Mouse (Mus musculus) Patski (cell line): ENCODE data around the gene Tmem150b. TPM values are rescaled to one million over a fixed set of nuclear protein-coding genes. Genes with fewer than 3 reads are reported as not detected.

Source experiments
- ATAC-seq: fragments of 100-300 bp; one replicate; pipeline ENCODE4 v1.8.0; 2021
- CTCF ChIA-PET: fragments of 350-600 bp; sonication (Branson Sonifier 250); formaldehyde crosslinking; loops from one replicate; lab custom pipeline; 2022; ENCODE audit warnings: inconsistent platforms; lab: Charles Lee
- POLR2A ChIA-PET: fragments of 350-600 bp; sonication (Branson Sonifier 250); formaldehyde crosslinking; loops from one replicate; lab custom pipeline; 2022; ENCODE audit warnings: antibody characterized with exemption, inconsistent platforms; lab: Charles Lee
- DNase-seq: peaks from one replicate; pipeline ENCODE4 v3.0.0-alpha.2; 2011; ENCODE audit warnings: low read depth, low spot score
- H3K27me3 ChIP-seq: fragments of 371-371 bp; one replicate; pipeline ENCODE4 v1.5.1; 2021
- CTCF ChIP-seq: fragments of 100-300 bp; IDR thresholded peaks from one replicate; pipeline ENCODE4 v1.5.1; 2021
- in situ Hi-C: fragments of 300-500 bp; cut with MboI; formaldehyde crosslinking; loops from 3 replicates; pipeline ENCODE4 v1.11.1; 2018; ENCODE audit warnings: low pct_unique_long_range_greater_than_20kb, mixed read lengths
- polyA plus RNA-seq: library from polyadenylated mRNA; unstranded; gene quantifications from one replicate; pipeline ENCODE4 v1.2.3, GENCODE M21; 2021

Tmem150b gene
- polyA plus RNA-seq, 1 experiment from 2014 or later = 0.14 TPM

DNA sequence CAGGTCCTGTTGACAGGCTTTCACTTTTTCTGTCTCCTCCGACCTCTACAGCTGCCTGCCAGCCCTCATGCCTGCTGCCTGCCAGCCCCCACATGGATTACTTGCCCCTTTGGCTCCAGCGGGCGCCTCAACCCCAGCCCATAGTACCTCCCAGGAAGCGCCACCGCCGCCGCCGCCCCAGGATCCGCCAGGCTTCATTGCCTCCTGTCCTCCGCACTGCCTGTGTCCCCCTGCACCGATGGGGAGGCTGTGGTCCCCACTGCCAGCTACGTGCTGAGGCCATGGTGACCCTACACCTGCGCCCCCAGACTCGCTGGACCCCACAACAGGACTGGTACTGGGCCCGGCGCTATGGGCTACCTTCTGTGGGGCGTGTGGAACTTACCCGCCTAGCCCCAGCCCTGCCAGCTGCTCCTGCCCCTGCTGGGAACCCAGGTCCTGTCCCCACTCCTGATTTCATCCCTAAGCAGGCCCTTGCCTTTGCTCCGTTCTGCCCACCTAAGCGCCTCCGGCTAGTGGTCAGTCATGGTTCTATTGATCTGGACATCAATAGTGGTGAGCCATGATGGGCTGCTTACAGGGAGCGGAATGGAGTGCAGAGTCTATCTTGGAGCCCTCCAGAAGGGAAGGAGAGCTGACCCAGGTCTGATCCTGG lies 21.4 kb upstream of the Tmem150b start:
- ATAC-seq (no peak), DNase-seq (no peak)
- no peak for TF ChIP-seq CTCF
- ChIA-PET POLR2A (no interaction called here), CTCF (interaction anchor here (1.5 kb wide), 1 partner anchor 35 kb away, joined by 3 read pairs; no protein-coding TSS in a partner anchor)
- H3K27me3 ChIP-seq = no peaks in the 10 kb centered on the region
- in situ Hi-C loops = no loop called here

DNA sequence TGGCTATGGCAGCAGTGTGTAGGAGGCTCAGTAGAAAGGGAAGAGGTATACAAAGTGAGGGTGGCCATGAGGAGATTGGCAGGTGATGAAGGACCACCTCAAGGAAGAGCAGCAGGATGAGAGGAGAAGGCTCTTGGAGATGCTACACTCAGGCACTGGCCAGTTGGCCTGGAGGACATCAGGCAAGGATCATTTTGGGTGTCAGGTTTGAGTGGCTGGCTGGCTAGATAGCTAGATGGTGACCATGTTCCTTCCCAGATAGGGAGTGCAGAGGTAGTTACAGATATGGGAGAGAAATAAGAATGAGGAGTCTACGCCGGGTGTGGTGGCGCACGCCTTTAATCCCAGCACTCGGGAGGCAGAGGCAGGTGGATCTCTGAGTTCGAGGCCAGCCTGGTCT lies 19.8 kb upstream of the Tmem150b start:
- in situ Hi-C loops = no loop called here
- DNase-seq = no peak
- no peak for TF ChIP-seq CTCF
- POLR2A ChIA-PET = interaction anchor here (1.4 kb wide), 1 partner anchor 34 kb away, joined by 5 read pairs; no protein-coding TSS in a partner anchor
- no peak for ATAC-seq
- CTCF ChIA-PET = interaction anchor here (1.5 kb wide), 1 partner anchor 37 kb away, joined by 3 read pairs; no protein-coding TSS in a partner anchor
- no peaks in the 10 kb centered on the region for H3K27me3 ChIP-seq

DNA sequence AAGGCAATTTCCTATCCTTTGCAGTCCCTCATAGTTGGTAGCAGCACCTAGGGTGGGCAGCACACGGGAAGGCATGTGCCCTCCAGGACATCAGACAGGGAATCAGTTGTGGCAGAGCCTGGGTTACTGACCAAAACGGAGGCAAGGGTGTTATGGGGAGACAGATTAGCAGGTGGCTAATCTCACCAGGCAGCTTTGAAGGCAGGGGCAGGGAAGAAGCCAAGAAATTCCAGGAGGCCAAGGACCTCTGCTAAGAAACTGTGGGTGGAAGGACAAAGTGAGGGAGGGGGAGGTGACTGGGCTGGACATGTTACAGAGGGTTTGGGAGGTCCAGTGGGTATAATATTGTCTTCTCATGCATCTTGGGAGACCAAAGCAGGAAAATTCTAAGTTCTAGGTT lies 18.3 kb upstream of the Tmem150b start:
- no peak for TF ChIP-seq CTCF
- ChIA-PET CTCF (no interaction called here), POLR2A (interaction anchor here (1.5 kb wide), 1 partner anchor 10 kb away, joined by 3 read pairs; no protein-coding TSS in a partner anchor)
- DNase-seq (no peak), ATAC-seq (no peak)
- H3K27me3 ChIP-seq = no peaks in the 10 kb centered on the region
- in situ Hi-C loops = no loop called here

DNA sequence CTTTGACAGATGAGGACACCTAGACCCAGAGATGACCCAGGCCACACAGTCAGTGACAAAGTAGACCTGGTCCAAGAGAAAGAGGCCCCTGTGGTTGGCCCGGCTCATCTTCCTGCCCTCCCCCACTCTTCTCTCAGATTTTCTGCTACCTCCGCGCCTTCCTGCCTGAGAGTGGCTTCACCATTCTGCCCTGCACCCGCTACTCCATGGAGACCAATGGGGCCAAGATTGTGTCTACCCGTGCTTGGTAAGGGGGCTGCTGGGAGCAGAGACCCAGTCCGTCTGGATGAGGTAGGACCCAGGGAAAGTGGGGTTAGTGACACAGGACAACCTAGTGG lies 17.4 kb upstream of the Tmem150b start:
- no peak for DNase-seq
- H3K27me3 ChIP-seq = no peaks in the 10 kb centered on the region
- ChIA-PET POLR2A (interaction anchor here (0.5 to 1.5 kb wide), 2 partner anchors 11 to 173 kb away, joined by 3 to 4 read pairs; no protein-coding TSS in a partner anchor), CTCF (no interaction called here)
- ATAC-seq = no peak
- in situ Hi-C loops = no loop called here
- no peak for TF ChIP-seq CTCF

DNA sequence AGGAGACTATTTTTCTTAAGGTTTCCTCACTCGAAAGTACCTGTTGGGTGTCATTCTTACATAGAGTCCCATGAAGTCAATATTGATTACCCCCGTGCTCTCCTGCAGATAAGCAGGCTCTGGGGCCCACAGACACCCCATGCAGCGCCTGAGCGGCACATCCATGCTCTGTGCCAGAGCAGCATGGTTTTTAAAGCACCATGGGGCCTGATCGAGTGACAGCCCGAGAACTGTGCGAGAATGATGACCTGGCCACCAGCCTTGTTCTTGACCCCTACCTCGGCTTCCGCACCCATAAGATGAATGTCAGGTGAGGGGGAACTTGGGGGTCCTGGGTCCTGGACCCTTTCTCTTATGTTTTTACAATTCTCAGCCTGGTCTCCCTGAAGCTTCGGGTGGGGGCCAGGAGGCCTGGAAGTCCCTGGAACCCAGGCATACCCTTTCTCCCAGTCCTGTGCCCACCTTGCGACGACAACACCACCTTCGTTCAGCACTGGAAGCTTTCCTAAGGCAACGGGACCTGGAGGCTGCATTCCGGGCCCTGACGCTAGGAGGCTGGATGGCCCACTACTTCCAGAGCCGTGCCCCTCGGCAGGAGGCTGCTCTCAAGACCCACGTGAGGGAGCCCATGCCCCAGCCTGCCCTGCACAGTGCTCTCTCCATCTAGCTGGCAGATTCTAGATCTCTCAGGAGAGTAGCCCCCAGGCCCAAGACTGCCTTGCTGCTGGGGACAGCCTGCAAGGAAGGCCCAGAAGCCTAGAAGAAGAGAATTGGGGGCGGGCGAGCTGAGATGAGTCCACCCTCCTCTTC lies 16.8 kb upstream of the Tmem150b start:
- no peaks in the 10 kb centered on the region for H3K27me3 ChIP-seq
- no peak for TF ChIP-seq CTCF
- ATAC-seq = no peak
- ChIA-PET CTCF (no interaction called here), POLR2A (interaction anchor here (0.5 to 1.5 kb wide), 5 partner anchors 11 to 174 kb away, joined by 3 to 5 read pairs (median 4); partner anchors contain the start of genes Cox6b2, Rpl28 and Tmem238)
- DNase-seq = no peak
- in situ Hi-C loops = no loop called here

DNA sequence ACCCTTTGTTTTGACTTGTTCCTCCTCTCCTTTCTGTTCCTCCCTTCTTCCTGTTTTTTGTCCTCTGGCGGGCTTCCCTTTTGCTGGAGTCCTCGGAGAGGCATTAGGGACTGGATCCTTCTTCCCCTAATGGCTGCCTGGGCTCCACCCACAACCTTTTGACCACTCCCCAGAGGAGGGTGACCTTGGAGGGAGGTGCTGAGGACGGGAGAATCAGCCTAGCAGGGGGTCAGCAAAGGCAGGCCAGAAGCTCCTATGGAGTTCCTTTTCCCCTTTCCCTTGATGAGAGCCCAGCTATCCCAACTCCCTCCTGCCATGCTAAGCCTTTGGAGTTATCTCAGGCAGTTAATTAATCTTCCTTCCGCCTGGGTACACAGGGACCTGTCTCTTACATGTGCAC lies 16.1 kb upstream of the Tmem150b start:
- ChIA-PET POLR2A (interaction anchor here (0.8 to 1.3 kb wide), 4 partner anchors 11 to 52 kb away, joined by 3 to 7 read pairs (median 4); partner anchors contain the start of genes Cox6b2, Rpl28 and Tmem238), CTCF (no interaction called here)
- in situ Hi-C loops = no loop called here
- ATAC-seq (no peak), DNase-seq (peak; percentile 22)
- H3K27me3 ChIP-seq = no peaks in the 10 kb centered on the region
- no peak for TF ChIP-seq CTCF

DNA sequence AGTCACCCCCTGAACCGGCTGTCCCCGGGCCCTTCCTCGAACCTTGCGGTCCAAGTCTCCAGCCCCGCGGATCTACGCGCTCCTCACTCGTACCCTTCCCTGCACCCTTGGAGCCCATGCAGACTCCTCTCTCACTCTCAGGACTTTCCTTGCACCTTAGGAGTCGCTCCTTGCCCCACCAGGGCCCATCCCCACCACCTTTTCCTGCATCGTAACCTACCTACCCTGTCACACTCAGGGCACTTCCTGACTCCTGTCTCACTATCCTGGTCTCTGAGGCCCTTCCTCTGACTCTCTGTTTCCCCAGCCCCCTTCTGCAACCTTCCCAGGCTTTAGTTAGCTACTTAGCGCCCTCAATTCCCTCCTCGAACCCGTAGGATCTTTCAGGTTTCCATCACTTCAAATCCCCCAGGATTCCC lies 15.3 kb upstream of the Tmem150b start:
- ChIA-PET POLR2A (interaction anchor here (1.3 kb wide), 1 partner anchor 52 kb away, joined by 3 read pairs; the partner anchor contains the start of gene Rpl28), CTCF (interaction anchor here (1.4 to 1.7 kb wide), 2 partner anchors 28 to 38 kb away, joined by 3 read pairs; no protein-coding TSS in a partner anchor)
- ATAC-seq (no peak), DNase-seq (no peak)
- no peak for TF ChIP-seq CTCF
- in situ Hi-C loops = no loop called here
- H3K27me3 ChIP-seq = no peaks in the 10 kb centered on the region

DNA sequence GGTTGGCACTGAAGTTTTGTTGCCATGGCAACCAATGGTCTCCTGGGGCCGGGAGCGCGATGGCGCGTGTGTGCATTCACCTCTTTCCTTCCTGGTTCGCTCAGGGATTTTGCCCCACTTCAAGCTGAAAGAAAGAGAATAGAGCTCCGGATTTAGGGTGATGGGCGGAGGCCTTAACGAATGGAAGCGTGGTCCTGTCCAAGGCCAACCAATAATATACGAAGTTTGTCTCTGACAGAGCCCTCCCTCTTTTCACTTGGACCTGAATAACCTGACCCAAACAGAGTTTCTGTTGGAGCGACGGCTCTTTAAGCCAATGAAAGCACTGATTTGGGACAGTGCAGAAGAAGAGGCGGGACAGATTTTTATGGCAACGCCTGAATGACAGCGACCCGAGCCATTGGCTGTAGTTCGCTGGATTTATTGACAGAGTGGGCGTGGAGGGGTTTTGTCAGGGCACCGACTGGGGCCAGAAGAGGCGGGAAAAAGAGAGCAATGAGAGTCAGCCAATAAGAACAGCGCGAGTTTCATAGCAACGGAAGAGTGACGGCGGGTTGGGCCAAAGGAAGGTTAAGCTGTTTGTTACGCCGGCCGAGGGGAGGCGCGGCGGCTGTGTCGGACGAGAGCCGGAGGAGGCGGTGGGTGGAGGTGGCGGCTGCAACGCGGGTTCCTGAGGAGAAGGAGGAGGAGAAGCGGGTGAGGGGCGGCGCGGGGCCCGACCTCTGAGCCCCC lies 14.7 kb upstream of the Tmem150b start, which contains the start of gene Kmt5c:
Kmt5c (plus strand) TSS at position 572 of the 732 bp plus-strand sequence.
- in situ Hi-C loops = loop anchor here (10.0 kb wide), 1 partner anchor 55 kb away; the partner anchor contains the start of gene Rpl28

DNA sequence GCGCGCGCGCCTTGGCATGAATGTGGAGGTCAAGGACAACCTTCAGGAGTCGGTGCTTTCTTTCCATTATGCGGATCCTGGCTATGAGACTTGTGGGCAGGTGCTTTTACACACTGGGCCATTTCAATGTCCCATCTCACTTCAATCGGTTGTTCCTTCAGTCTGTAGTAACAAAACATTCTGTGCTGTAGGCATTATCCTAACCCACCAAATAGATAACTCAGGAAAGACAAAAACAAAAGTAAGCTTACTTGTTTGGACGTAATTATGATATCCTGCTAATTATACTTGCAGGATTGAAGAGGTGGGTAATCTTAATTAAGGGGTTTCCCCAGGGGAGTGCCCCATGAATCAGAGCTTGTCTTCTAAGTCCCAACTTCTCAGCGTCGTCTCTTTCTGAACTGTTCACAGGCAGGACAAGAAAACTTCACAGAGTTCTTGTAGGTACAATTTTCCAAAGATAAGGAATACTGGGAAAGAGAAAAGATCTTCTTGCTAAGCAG lies 14.0 kb upstream of the Tmem150b start:
- no peak for ATAC-seq
- in situ Hi-C loops = loop anchor here (10.0 kb wide), 1 partner anchor 56 kb away; the partner anchor contains the start of gene Rpl28

More for the DNA sequence above, 14.7 kb upstream of the Tmem150b start, which contains the start of gene Kmt5c:
- DNase-seq = peak; percentile 100
- ChIA-PET CTCF (interaction anchor here (1.4 to 1.7 kb wide), 3 partner anchors 27 to 49 kb away, joined by 3 to 4 read pairs (median 3); no protein-coding TSS in a partner anchor), POLR2A (interaction anchor here (1.3 kb wide), 1 partner anchor 53 kb away, joined by 3 read pairs; the partner anchor contains the start of gene Rpl28)
- no peaks in the 10 kb centered on the region for H3K27me3 ChIP-seq
- ATAC-seq = peak; percentile 96
- no peak for TF ChIP-seq CTCF

More for the DNA sequence above, 14.0 kb upstream of the Tmem150b start:
- no peak for TF ChIP-seq CTCF
- POLR2A ChIA-PET = interaction anchor here (0.6 to 1.3 kb wide), 3 partner anchors 12 to 53 kb away, joined by 3 read pairs; partner anchors contain the start of gene Rpl28
- DNase-seq = no peak
- CTCF ChIA-PET = interaction anchor here (0.7 to 1.7 kb wide), 4 partner anchors 12 to 50 kb away, joined by 3 to 4 read pairs (median 3); no protein-coding TSS in a partner anchor
- H3K27me3 ChIP-seq = no peaks in the 10 kb centered on the region
